Mouse (Mus musculus): Measurements from ENCODE around the gene Shbg. TPM values are rescaled to one million over a fixed set of nuclear protein-coding genes. Genes with fewer than 3 reads are reported as not detected.

Gene Shbg
- total and polyA plus RNA-seq, 2 experiments from 2014 or later: not detected

DNA sequence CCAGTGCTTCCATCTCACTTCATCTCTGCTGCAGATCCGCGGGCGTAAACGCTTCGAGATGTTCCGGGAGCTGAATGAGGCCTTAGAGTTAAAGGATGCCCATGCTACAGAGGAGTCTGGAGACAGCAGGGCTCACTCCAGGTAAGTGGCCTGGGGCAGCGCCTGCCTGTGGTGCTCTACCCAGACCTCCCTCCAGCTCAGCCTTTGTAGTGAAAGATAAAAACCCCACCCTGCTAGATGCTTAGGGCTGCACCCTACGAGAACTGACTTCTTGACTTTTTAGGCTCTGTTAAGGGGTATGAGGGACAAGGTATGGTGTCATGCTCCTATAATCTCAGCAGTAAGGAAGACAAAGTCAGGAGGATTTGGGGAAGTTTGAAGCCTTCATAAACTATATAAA is 27.1 kb downstream of the Shbg start:
- WGBS: 95% methylated on average over 8 of the region's 8 CpGs
- no peak for DNase-seq (ENCODE audit: low spot score)
- no peak overlapping the region for H3K4me3 ChIP-seq (ENCODE audit: low read depth, low read length)
- no peak overlapping the region for H3K4me2 ChIP-seq (ENCODE audit: low read depth, low read length, poor library complexity, severe bottlenecking)
- no peak overlapping the region for H3K9ac ChIP-seq (replicated peaks; ENCODE audit: low read length, poor library complexity, severe bottlenecking)
- peaks cover 41% of the 10 kb centered on the region for H3K36me3 ChIP-seq (ENCODE audit: insufficient read depth, low read length)
- TF ChIP-seq CTCF (IDR thresholded peaks at IDR 0.05): no peak
- H3K4me1 ChIP-seq (ENCODE audit: insufficient read depth, low read length): no peaks in the 10 kb centered on the region
- H3K27me3 ChIP-seq (ENCODE audit: insufficient read depth, low read length): no peaks in the 10 kb centered on the region
- H3K27ac ChIP-seq (ENCODE audit: low read depth, low read length): no peak overlapping the region
- ATAC-seq (ENCODE audit: low FRiP score): no peak
- H3K9me3 ChIP-seq (ENCODE audit: low read length): no peaks in the 10 kb centered on the region

DNA sequence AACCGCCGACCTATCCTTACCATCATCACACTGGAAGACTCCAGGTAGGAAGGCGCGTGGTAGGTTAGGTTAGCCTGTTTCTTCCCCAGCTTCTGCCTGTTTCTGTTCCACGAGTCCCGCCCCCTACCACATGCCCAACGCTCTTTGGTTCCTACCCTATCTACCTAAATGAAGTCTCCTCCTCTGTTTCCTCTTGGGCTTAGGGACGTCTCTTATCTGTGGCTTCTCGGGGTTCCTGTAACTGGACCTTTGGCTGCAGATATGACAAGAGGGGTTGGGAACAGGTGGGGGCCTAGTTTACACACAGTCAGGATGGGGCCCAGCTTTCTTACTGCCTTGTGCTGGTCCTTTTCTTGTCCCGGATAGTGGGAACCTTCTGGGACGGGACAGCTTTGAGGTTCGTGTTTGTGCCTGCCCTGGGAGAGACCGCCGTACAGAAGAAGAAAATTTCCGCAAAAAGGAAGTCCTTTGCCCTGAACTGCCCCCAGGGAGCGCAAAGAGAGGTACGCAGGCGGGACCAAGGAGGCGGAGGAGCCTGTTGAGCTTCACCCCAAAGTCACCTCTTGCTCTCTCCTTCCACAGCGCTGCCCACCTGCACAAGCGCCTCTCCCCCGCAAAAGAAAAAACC is 28.4 kb downstream of the Shbg start:
- WGBS: 96% methylated on average over 22 of the region's 22 CpGs
- H3K4me1 ChIP-seq (ENCODE audit: insufficient read depth, low read length): no peaks in the 10 kb centered on the region

DNA sequence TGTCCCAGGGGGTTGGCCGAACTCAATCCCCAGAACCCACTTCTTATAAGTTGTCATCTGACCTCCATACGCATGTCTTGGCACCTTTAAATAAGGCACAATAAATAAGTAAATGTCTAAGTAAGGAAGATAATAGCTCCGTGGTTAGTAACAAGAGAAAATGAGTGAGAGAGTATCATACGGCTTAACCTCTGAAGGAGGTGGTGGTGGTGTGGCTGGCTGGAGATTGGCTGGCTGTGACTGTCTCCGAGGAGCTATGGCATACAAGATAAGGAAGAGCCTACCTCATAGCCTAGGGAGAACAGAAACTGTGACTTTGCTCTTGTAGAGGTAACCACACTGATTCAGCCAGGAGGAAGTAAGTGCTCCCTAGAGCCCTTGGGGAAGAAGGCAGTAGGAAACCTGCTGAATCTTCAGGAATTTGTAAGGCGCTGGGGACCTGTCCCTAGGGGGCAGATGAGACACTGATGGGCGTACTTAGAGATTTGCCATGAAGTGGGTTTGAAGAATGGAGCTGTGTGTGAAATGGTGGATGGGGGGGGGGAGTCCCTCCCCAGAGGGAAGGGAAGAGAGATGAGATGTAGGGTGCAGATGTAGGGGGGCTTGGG is 31.9 kb downstream of the Shbg start:
- TF ChIP-seq CTCF (IDR thresholded peaks at IDR 0.05): no peak
- Histone ChIP-seq H3K27ac (ENCODE audit: low read depth, low read length) (no peak overlapping the region), H3K36me3 (ENCODE audit: insufficient read depth, low read length) (peaks cover 32% of the 10 kb centered on the region), H3K27me3 (ENCODE audit: insufficient read depth, low read length) (no peaks in the 10 kb centered on the region), H3K9ac (replicated peaks; ENCODE audit: low read length, poor library complexity, severe bottlenecking) (no peak overlapping the region), H3K4me3 (ENCODE audit: low read depth, low read length) (no peak overlapping the region), H3K9me3 (ENCODE audit: low read length) (no peaks in the 10 kb centered on the region), H3K4me1 (ENCODE audit: insufficient read depth, low read length) (no peaks in the 10 kb centered on the region), H3K4me2 (ENCODE audit: low read depth, low read length, poor library complexity, severe bottlenecking) (no peak overlapping the region)
- DNase-seq (ENCODE audit: low spot score) (no peak), ATAC-seq (ENCODE audit: low FRiP score) (no peak)
- WGBS: 83% methylated on average over 7 of the region's 7 CpGs

More for the DNA sequence above, 28.4 kb downstream of the Shbg start:
- Histone ChIP-seq H3K27me3 (ENCODE audit: insufficient read depth, low read length) (no peaks in the 10 kb centered on the region), H3K27ac (ENCODE audit: low read depth, low read length) (no peak overlapping the region), H3K9me3 (ENCODE audit: low read length) (no peaks in the 10 kb centered on the region), H3K4me2 (ENCODE audit: low read depth, low read length, poor library complexity, severe bottlenecking) (no peak overlapping the region), H3K9ac (replicated peaks; ENCODE audit: low read length, poor library complexity, severe bottlenecking) (no peak overlapping the region), H3K36me3 (ENCODE audit: insufficient read depth, low read length) (peaks cover 37% of the 10 kb centered on the region), H3K4me3 (ENCODE audit: low read depth, low read length) (no peak overlapping the region)
- no peak for DNase-seq (ENCODE audit: low spot score)
- no peak for TF ChIP-seq CTCF (IDR thresholded peaks at IDR 0.05)
- ATAC-seq (ENCODE audit: low FRiP score): no peak

GRCm38 (mm10) chr11:69584937-69585336 is 32.8 kb downstream of the Shbg start:
- Histone ChIP-seq H3K4me1 (ENCODE audit: insufficient read depth, low read length) (no peaks in the 10 kb centered on the region), H3K4me2 (ENCODE audit: low read depth, low read length, poor library complexity, severe bottlenecking) (no peak overlapping the region), H3K36me3 (ENCODE audit: insufficient read depth, low read length) (peaks cover 26% of the 10 kb centered on the region), H3K27me3 (ENCODE audit: insufficient read depth, low read length) (no peaks in the 10 kb centered on the region), H3K9me3 (ENCODE audit: low read length) (no peaks in the 10 kb centered on the region), H3K27ac (ENCODE audit: low read depth, low read length) (no peak overlapping the region), H3K9ac (replicated peaks; ENCODE audit: low read length, poor library complexity, severe bottlenecking) (no peak overlapping the region), H3K4me3 (ENCODE audit: low read depth, low read length) (no peak overlapping the region)
- no peak for TF ChIP-seq CTCF (IDR thresholded peaks at IDR 0.05)
- 97% methylated on average over 13 of the region's 13 CpGs for whole genome bisulfite sequencing
- no peak for DNase-seq (ENCODE audit: low spot score)
- no peak for ATAC-seq (ENCODE audit: low FRiP score)

DNA sequence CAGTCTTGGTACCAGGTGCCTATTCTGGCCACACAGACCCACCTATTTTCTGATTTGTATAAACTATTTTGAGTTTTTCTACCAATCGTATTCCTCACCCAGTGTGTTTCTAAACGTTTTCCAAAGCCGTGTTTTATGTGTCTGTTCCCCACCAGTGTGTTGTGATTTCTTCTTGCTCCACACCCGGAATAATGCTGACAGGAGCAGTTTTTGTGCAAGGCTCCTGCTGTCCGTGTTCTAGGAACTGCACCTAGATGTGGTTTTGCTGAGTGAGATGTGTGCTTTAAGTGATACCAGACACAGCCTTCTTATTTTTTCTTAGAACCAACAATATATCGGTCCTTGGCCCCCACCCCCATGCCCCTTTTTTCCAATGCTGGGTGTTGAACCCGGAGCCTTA is 33.7 kb downstream of the Shbg start:
- WGBS: 85% methylated on average over 7 of the region's 7 CpGs
- no peak for TF ChIP-seq CTCF (IDR thresholded peaks at IDR 0.05)

DNA sequence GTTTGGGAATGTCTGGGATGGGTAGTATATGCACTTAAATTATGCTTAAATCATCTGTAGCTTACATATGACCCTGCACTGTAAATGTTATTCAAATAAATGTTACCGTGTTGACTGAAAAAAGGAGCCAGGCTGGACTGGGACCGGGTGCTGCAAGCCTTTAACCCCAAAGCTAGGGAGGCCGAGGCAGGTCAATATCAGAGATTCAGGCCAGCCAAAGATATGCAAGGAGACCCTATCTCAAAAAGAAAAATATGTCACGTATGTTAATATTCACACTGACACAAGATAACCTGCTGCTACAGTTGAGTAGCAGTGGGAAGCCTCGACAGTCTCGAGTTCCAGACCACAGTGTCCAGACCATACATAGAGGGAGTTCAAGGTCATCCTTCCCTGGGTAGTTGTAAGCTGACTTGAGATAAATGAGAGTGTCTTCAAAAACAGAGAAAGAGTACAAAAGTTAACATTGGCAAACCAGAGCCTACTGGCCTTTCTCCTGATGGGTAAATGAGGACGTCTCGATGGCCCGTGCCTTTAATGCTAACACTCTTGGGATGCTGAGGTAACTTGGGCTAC is 35.4 kb downstream of the Shbg start:
- Histone ChIP-seq H3K27me3 (ENCODE audit: insufficient read depth, low read length) (no peaks in the 10 kb centered on the region), H3K4me3 (ENCODE audit: low read depth, low read length) (peak overlapping the region; percentile 64), H3K27ac (ENCODE audit: low read depth, low read length) (0 out of 2 replicates have a peak overlapping the region, but pooled peaks have one; percentile 92), H3K4me2 (ENCODE audit: low read depth, low read length, poor library complexity, severe bottlenecking) (peak overlapping the region; percentile 92), H3K9ac (replicated peaks; ENCODE audit: low read length, poor library complexity, severe bottlenecking) (no peak overlapping the region; the same call in 1 of the 2 replicates), H3K9me3 (ENCODE audit: low read length) (no peaks in the 10 kb centered on the region), H3K4me1 (ENCODE audit: insufficient read depth, low read length) (peaks cover 11% of the 10 kb centered on the region), H3K36me3 (ENCODE audit: insufficient read depth, low read length) (0 out of 2 replicates have a peak, but pooled peaks cover 3% of the 10 kb centered on the region)
- 57% methylated on average over 9 of the region's 9 CpGs for WGBS
- TF ChIP-seq CTCF (IDR thresholded peaks at IDR 0.05): no peak
- ATAC-seq (ENCODE audit: low FRiP score) (no peak), DNase-seq (ENCODE audit: low spot score) (no peak)

More for the DNA sequence above, 33.7 kb downstream of the Shbg start:
- Histone ChIP-seq H3K27me3 (ENCODE audit: insufficient read depth, low read length) (no peaks in the 10 kb centered on the region), H3K4me3 (ENCODE audit: low read depth, low read length) (no peak overlapping the region), H3K4me1 (ENCODE audit: insufficient read depth, low read length) (no peaks in the 10 kb centered on the region), H3K36me3 (ENCODE audit: insufficient read depth, low read length) (peaks cover 16% of the 10 kb centered on the region), H3K27ac (ENCODE audit: low read depth, low read length) (no peak overlapping the region), H3K9me3 (ENCODE audit: low read length) (no peaks in the 10 kb centered on the region), H3K4me2 (ENCODE audit: low read depth, low read length, poor library complexity, severe bottlenecking) (no peak overlapping the region), H3K9ac (replicated peaks; ENCODE audit: low read length, poor library complexity, severe bottlenecking) (no peak overlapping the region)
- no peak for ATAC-seq (ENCODE audit: low FRiP score)
- no peak for DNase-seq (ENCODE audit: low spot score)
